Mouse (Mus musculus) testis, adult 2 months (tissue): Measurements from ENCODE around the gene Ralgps1.

Experiments used
- CTCF ChIP-seq: fragments of 200-500 bp; IDR thresholded peaks from 2 replicates; pipeline ENCODE4 v1.5.1; 2012; ENCODE audit warnings: low read depth, mild to moderate bottlenecking, inconsistent platforms, low read length, moderate library complexity; ENCODE audit not compliant: control insufficient read depth, insufficient read depth, insufficient replicate concordance
- POLR2A ChIP-seq: fragments of 200-500 bp; IDR thresholded peaks from 2 replicates; pipeline ENCODE4 v1.6.1; 2012; ENCODE audit warnings: low read depth, mild to moderate bottlenecking, inconsistent platforms, low read length, moderate library complexity; ENCODE audit not compliant: control insufficient read depth

DNA sequence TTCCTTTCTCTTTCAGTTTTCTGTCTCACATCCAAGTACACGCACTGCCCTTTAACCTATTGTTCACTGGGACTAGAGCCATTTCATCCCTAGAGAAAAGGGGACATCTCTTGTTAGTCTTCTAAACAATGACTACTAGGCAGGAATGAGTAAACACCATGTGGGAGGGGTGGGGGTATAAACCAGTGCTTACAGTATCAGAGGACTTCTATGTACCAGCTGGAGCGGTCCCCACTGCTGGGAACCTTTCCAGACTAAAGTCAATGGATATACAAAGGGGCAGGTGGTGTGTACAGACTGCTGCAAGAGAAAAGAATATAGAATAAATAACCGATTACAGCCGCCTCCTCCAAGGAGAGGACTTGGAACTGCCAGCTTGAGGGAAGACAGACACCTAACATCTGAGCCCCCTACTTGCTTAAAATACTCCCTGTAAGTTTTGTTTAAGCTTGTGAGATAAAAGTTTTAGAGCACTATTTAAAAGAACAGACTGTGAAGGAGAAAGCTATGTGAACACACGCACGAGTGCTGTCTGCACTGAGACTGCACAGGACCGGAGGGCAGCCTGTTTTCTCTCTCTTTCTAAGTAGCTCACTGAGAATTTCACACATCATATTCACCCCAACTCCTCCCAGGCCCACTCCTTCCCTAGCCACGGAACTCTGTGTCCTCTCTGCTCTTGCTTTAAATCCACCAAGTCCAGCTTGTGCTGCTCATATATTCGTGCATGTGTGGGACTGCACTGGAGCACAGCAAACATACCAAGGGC is 5.4 kb downstream of the Ralgps1 start:
- no peak for TF ChIP-seq CTCF
- no peak for TF ChIP-seq POLR2A
